Mouse (Mus musculus) embryonic stem cell, embryonic (primary cell): ENCODE data around the gene Tekt5.

Experiments used
- CTCF ChIA-PET, 4 experiments: fragments of 300-600 bp in 2 of 4; fragments of 350-600 bp in 2 of 4; sonication (Branson Sonifier 250); formaldehyde crosslinking; loops; one replicate each; lab custom pipeline; 2022; ENCODE audit warnings: inconsistent platforms in 2 of 4; lab: Charles Lee
- POLR2A ChIA-PET, 4 experiments: fragments of 300-600 bp in 2 of 4; fragments of 350-600 bp in 2 of 4; sonication (Branson Sonifier 250); formaldehyde crosslinking; loops; one replicate each; lab custom pipeline; 2022; ENCODE audit warnings: antibody characterized with exemption in 4 of 4, inconsistent platforms in 1 of 4; lab: Charles Lee

The Tekt5 gene

DNA sequence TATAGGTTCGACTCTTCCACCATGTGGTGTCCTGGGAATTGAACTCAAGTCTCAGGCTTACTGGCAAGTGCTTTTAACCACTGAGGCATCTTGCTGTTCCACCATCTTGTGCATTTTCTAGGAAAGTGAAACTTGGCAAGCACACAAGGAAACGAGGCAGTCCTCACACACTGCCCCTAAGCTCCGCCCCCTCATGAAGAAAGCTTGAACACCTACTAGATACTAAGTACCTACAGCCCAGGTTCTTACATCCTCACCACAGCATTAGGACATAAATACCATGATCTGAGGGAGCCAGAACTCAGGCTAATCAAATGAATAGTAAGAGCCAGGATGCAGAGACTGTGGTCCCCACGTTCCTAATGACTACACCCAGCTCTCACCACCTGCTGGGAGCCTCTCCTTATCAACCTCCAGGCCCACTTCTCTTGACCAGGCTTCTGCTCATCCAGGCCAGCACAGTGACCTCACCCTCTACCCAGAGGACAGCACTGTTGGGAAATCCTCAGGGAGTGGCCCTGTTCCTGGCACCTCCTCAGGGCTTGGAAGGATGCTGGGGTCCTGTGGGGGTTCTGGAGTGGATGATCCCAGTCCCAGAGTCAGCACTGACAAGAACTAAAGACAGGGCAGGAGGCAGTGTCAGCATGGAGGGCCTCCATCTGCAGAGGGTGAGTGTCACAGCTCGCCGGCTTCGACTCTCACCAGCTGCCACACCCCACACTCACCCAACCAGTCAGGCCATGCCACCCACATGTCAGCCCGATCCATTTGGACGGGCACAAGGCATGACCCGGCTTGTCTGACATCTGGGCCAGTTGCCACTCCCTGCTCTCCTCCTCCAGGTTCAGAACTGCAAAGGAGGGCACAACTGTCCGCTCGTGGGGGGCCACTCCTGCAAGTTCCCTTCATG, 64.4 kb downstream of the Tekt5 start:
- CTCF ChIA-PET = interaction anchor here in 2 of 4 experiments (0.6 to 1.8 kb wide), 3 partner anchors 51 to 68 kb away, joined by 3 to 8 read pairs (median 3); no protein-coding TSS in a partner anchor

DNA sequence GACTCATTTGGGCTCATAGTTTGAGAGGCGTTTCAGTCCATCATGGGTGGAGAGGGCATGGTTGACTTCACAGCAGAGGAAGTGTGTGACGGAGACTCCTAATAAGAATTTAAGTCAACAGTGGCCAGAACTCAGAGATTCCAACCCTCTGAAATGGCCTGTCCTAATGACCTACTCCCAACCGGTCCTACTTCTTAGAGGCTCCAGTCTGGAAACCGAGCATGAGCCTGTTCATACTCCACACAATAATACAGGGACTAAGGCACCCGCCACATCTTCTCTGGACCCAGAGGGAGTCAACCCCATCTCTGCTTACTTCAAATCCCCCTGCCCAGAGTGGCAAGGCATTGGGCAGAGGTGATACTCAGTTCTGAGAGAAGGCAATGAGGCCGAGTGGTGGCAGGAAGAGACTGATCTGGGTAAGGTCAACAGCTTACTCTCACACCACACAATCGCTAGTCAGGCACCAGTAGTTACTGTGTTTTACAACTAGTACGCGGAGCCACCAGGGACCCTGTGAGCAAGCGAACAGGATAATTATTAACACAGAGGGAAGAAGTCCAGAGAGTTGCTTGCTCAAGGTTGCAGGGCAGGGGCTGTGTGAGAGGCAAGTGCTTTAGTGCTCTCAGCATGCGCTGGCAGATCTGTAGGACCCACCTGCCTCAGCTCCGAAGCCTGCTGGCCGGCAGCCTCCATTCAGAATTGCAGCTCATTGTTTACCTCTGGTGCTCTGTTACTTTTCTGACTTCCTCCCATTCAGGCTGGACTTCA, 67.5 kb downstream of the Tekt5 start:
- POLR2A ChIA-PET = interaction anchor here in 3 of 4 experiments (0.8 to 3.6 kb wide), 18 partner anchors 8 to 135 kb away, joined by 3 to 22 read pairs (median 5); partner anchors contain the start of genes Emp2 (in 2 of the 3) and Atf7ip2 (in 1 of the 3)

More for the DNA sequence above, 64.4 kb downstream of the Tekt5 start:
- POLR2A ChIA-PET = interaction anchor here in 2 of 4 experiments (0.8 to 3.6 kb wide), 6 partner anchors 12 to 68 kb away, joined by 3 to 22 read pairs (median 4); partner anchors contain the start of gene Emp2 (in 1 of the 2)

GRCm38 (mm10) chr16:10319914-10320569, 75.2 kb downstream of the Tekt5 start:
- CTCF ChIA-PET = interaction anchor here in 1 of 4 experiments (0.5 to 0.9 kb wide), 2 partner anchors 51 to 76 kb away, joined by 3 read pairs; no protein-coding TSS in a partner anchor
- POLR2A ChIA-PET = interaction anchor here in 3 of 4 experiments (0.6 to 3.7 kb wide), 11 partner anchors 9 to 170 kb away, joined by 3 to 22 read pairs (median 5); no protein-coding TSS in a partner anchor

More for the DNA sequence above, 67.5 kb downstream of the Tekt5 start:
- CTCF ChIA-PET = interaction anchor here in 1 of 4 experiments (1.0 kb wide), 1 partner anchor 71 kb away, joined by 3 read pairs; no protein-coding TSS in a partner anchor

DNA sequence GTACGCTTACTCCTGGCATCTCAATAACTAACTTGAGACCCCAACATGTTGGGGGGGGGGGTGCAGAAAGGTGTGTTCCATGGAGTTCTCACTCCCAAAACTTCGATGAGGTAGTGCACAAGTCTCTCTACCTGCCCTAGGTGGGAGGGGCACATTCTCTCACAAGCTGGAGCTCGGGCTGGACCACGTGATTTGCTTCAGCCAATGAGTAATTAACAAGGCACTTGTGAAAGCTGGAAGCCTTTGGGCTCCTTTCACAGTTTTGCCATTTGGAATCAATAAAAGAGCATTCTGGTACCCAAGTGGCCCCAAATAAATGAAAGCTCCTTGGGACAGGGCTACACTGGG, 78.1 kb downstream of the Tekt5 start:
- CTCF ChIA-PET = interaction anchor here (0.6 to 1.8 kb wide), 8 partner anchors 34 to 531 kb away, joined by 3 to 5 read pairs (median 4); no protein-coding TSS in a partner anchor
- POLR2A ChIA-PET = interaction anchor here in 3 of 4 experiments (0.5 to 3.7 kb wide), 45 partner anchors 8 to 474 kb away, joined by 3 to 22 read pairs (median 5); partner anchors contain the start of genes Nubp1 (in 2 of the 3) and Atf7ip2 (in 1 of the 3)

DNA sequence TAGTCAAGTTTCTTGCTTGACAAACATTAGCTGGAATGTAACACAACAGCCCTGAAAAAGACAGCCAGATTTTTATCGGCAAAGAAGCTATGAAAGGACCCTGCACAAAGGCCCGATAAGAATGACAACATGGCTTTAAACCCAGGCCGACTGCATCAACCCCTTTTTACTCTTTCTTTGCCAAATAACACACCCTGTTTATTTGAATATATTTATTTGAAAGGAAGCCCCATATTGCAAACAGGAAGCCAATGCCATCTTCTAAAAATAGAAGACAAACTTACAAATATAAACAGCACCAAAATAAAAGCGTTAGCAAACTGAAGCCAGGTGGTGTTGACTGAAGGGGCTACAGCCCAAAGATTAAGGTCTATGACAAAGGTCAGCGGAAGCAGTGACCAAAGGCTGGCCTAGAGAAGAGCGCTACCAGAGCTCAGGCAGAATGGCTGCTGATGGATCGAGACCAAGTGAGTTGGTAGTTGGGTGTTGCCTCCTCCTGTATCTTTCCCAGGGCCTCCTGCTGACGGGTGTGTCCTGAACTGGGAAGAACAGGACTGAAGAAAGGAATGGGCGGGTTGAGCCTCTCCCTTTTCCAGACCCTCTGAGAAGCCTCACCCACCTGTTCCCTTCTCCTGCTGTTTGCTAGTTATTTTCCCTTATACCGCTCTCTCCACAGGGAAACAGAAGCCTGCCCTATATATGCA, 78.6 kb downstream of the Tekt5 start:
- ChIA-PET CTCF (interaction anchor here in 3 of 4 experiments (0.6 to 1.8 kb wide), 7 partner anchors 16 to 532 kb away, joined by 3 to 4 read pairs (median 3); no protein-coding TSS in a partner anchor), POLR2A (interaction anchor here in 3 of 4 experiments (0.5 to 3.7 kb wide), 52 partner anchors 8 to 1042 kb away, joined by 3 to 22 read pairs (median 5); partner anchors contain the start of genes Nubp1 (in 2 of the 3) and Atf7ip2 (in 1 of the 3))

- POLR2A ChIA-PET = interaction anchor here in 3 of 4 experiments (0.5 to 1.7 kb wide), 26 partner anchors 8 to 229 kb away, joined by 3 to 7 read pairs (median 3); partner anchors contain the start of genes Dexi (in 1 of the 3) and Nubp1 (in 1 of the 3)
- CTCF ChIA-PET = interaction anchor here (0.5 to 1.4 kb wide), 11 partner anchors 24 to 1544 kb away, joined by 3 to 5 read pairs (median 3); no protein-coding TSS in a partner anchor
Observed at GRCm38 (mm10) chr16:10313646-10314088, 81.6 kb downstream of the Tekt5 start, which contains the start of gene Emp2. Gene Emp2, minus strand, starts transcription at chr16:10313968.

DNA sequence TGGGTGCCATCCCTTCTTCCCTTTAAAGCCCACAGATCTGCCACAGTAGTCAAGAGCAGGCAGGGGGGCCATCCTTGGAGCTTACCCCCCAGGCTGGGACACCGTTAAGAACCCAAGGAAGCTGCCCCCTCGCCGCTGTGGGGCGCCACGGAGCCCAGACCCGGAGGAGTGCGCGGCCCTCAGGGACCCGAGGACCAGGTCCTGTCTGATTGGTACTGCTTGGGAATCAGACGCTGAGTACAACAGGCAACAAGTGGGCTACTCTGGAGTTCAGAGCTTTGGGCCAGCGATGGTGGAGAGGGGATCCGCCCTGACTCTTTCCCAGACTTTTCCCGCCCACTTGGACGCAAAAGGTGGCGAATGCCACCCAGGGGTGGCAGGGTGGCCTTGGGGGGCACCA, 82.1 kb downstream of the Tekt5 start:
- ChIA-PET POLR2A (interaction anchor here in 3 of 4 experiments (0.7 to 1.7 kb wide), 17 partner anchors 10 to 204 kb away, joined by 3 to 7 read pairs (median 3); partner anchors contain the start of gene Nubp1 (in 1 of the 3)), CTCF (interaction anchor here in 3 of 4 experiments (0.5 to 1.4 kb wide), 9 partner anchors 10 to 1543 kb away, joined by 3 to 5 read pairs (median 3); partner anchors contain the start of gene Tekt5 (in 1 of the 3))

GRCm38 (mm10) chr16:10311989-10312388, 83.3 kb downstream of the Tekt5 start:
- CTCF ChIA-PET = interaction anchor here in 3 of 4 experiments (0.5 to 1.1 kb wide), 4 partner anchors 36 to 206 kb away, joined by 3 to 6 read pairs (median 4); no protein-coding TSS in a partner anchor
- POLR2A ChIA-PET = interaction anchor here in 2 of 4 experiments (1.0 to 1.9 kb wide), 6 partner anchors 22 to 100 kb away, joined by 3 to 4 read pairs (median 4); partner anchors contain the start of gene Nubp1 (in 1 of the 2)

- ChIA-PET CTCF (interaction anchor here in 3 of 4 experiments (0.5 to 0.7 kb wide), 4 partner anchors 20 to 426 kb away, joined by 3 to 5 read pairs (median 4); no protein-coding TSS in a partner anchor), POLR2A (interaction anchor here in 3 of 4 experiments (0.7 to 1.9 kb wide), 11 partner anchors 12 to 312 kb away, joined by 3 to 5 read pairs (median 3); partner anchors contain the start of gene Nubp1 (in 1 of the 3))
Observed at GRCm38 (mm10) chr16:10311086-10311485, 84.2 kb downstream of the Tekt5 start.

- CTCF ChIA-PET = interaction anchor here in 1 of 4 experiments (0.6 kb wide), 1 partner anchor 19 kb away, joined by 3 read pairs; no protein-coding TSS in a partner anchor
- POLR2A ChIA-PET = interaction anchor here in 3 of 4 experiments (0.7 to 1.9 kb wide), 10 partner anchors 12 to 312 kb away, joined by 3 to 5 read pairs (median 3); partner anchors contain the start of gene Nubp1 (in 1 of the 3)
Observed at GRCm38 (mm10) chr16:10310507-10310906, 84.8 kb downstream of the Tekt5 start.
